Mouse (Mus musculus) midbrain, embryonic 10.5 days (tissue): ENCODE measurements at regions not wholly inside any gene's neighbourhood (a gene's known extent, or its start where the extent isn't known, plus 50 kb on each side); places are given as distances from the start of the nearest gene placed in this dataset.

Experiments
- DNase-seq: peaks from one replicate; pipeline ENCODE4 v3.0.0-alpha.2; 2017; ENCODE audit warnings: low spot score
- H3K27ac ChIP-seq: fragments of 300-500 bp; sonication (generic); replicated peaks from 2 replicates; pipeline ENCODE4 v1.5.1; 2016; ENCODE audit warnings: mild to moderate bottlenecking
- H3K27me3 ChIP-seq: fragments of 300-500 bp; sonication (generic); 2 replicates; pipeline ENCODE4 v1.6.1; 2016; ENCODE audit warnings: low read depth, mild to moderate bottlenecking; ENCODE audit not compliant: poor library complexity, severe bottlenecking
- H3K36me3 ChIP-seq: fragments of 300-500 bp; sonication (generic); 2 replicates; pipeline ENCODE4 v1.6.1; 2016; ENCODE audit warnings: mild to moderate bottlenecking, moderate library complexity
- H3K4me1 ChIP-seq: fragments of 300-500 bp; sonication (generic); 2 replicates; pipeline ENCODE4 v1.6.1; 2016
- H3K4me3 ChIP-seq: fragments of 300-500 bp; sonication (generic); 2 replicates; pipeline ENCODE4 v1.5.1; 2016; ENCODE audit warnings: mild to moderate bottlenecking, moderate library complexity
- H3K9me3 ChIP-seq: fragments of 300-500 bp; sonication (generic); replicated peaks from 2 replicates; pipeline ENCODE4 v1.6.1; 2016; ENCODE audit warnings: mild to moderate bottlenecking
- WGBS: fragments of 180-500 bp; shearing (Covaris S2); methylation state at CpG from one replicate; pipeline ENCODE4 v1.1.7; 2016; 5-methylcytosine and 5-hydroxymethylcytosine counted together

GRCm38 (mm10) chrX:169554359-169554758 lies 130.6 kb upstream of the Mid1 start:
- H3K36me3 ChIP-seq, result no peaks in the 10 kb centered on the region
- peaks cover 92% of the 10 kb centered on the region for H3K27me3 ChIP-seq
- no peak overlapping the region for H3K27ac ChIP-seq
- WGBS, result 77% methylated on average over 1 of the region's 1 CpGs
- DNase-seq, result no peak
- H3K4me1 ChIP-seq, result no peaks in the 10 kb centered on the region
- no peaks in the 10 kb centered on the region for H3K9me3 ChIP-seq
- H3K4me3 ChIP-seq, result no peak overlapping the region

- H3K27me3 ChIP-seq, result peaks cover 89% of the 10 kb centered on the region
- WGBS, result 48% methylated on average over 1 of the region's 1 CpGs
- no peak overlapping the region for H3K4me3 ChIP-seq
- DNase-seq, result no peak
- H3K27ac ChIP-seq, result no peak overlapping the region
- H3K4me1 ChIP-seq, result no peaks in the 10 kb centered on the region
- no peaks in the 10 kb centered on the region for H3K9me3 ChIP-seq
- H3K36me3 ChIP-seq, result no peaks in the 10 kb centered on the region
Observed at GRCm38 (mm10) chrX:169552851-169553250, 132.1 kb upstream of the Mid1 start.

- Histone ChIP-seq H3K27me3 (peaks cover 77% of the 10 kb centered on the region), H3K4me1 (no peaks in the 10 kb centered on the region), H3K9me3 (no peaks in the 10 kb centered on the region), H3K36me3 (no peaks in the 10 kb centered on the region), H3K27ac (no peak overlapping the region), H3K4me3 (no peak overlapping the region)
- WGBS, result 94% methylated on average over 3 of the region's 3 CpGs
- no peak for DNase-seq
Observed at GRCm38 (mm10) chrX:169544037-169544436, 141.0 kb upstream of the Mid1 start.

- Histone ChIP-seq H3K9me3 (no peaks in the 10 kb centered on the region), H3K36me3 (no peaks in the 10 kb centered on the region), H3K27ac (no peak overlapping the region), H3K27me3 (peaks cover 64% of the 10 kb centered on the region), H3K4me3 (no peak overlapping the region), H3K4me1 (no peaks in the 10 kb centered on the region)
- no peak for DNase-seq
Observed at GRCm38 (mm10) chrX:169508229-169508628, 176.8 kb upstream of the Mid1 start.

- peaks cover 44% of the 10 kb centered on the region for H3K27me3 ChIP-seq
Observed at GRCm38 (mm10) chrX:169493577-169493976, 173.4 kb upstream of the Hccs start.

GRCm38 (mm10) chrX:169473518-169473917 lies 153.3 kb upstream of the Hccs start:
- WGBS, result 87% methylated on average over 2 of the region's 2 CpGs
- DNase-seq, result no peak
- Histone ChIP-seq H3K4me1 (no peaks in the 10 kb centered on the region), H3K9me3 (no peaks in the 10 kb centered on the region), H3K36me3 (no peaks in the 10 kb centered on the region), H3K27me3 (peaks cover 93% of the 10 kb centered on the region), H3K27ac (no peak overlapping the region), H3K4me3 (no peak overlapping the region)

More at GRCm38 (mm10) chrX:169493577-169493976, 173.4 kb upstream of the Hccs start:
- H3K27ac ChIP-seq, result no peak overlapping the region
- H3K36me3 ChIP-seq, result no peaks in the 10 kb centered on the region
- WGBS, result 65% methylated on average over 1 of the region's 1 CpGs
- H3K9me3 ChIP-seq, result no peaks in the 10 kb centered on the region
- DNase-seq, result no peak
- no peak overlapping the region for H3K4me3 ChIP-seq
- no peaks in the 10 kb centered on the region for H3K4me1 ChIP-seq

GRCm38 (mm10) chrX:169470715-169471114 lies 150.5 kb upstream of the Hccs start:
- H3K27ac ChIP-seq, result no peak overlapping the region
- H3K27me3 ChIP-seq, result peaks cover 95% of the 10 kb centered on the region
- H3K9me3 ChIP-seq, result no peaks in the 10 kb centered on the region
- H3K4me3 ChIP-seq, result no peak overlapping the region
- no peaks in the 10 kb centered on the region for H3K36me3 ChIP-seq
- H3K4me1 ChIP-seq, result no peaks in the 10 kb centered on the region
- WGBS, result 68% methylated on average over 2 of the region's 2 CpGs
- no peak for DNase-seq

- Histone ChIP-seq H3K4me3 (no peak overlapping the region), H3K27ac (no peak overlapping the region), H3K36me3 (no peaks in the 10 kb centered on the region), H3K27me3 (peaks cover 74% of the 10 kb centered on the region), H3K9me3 (no peaks in the 10 kb centered on the region), H3K4me1 (no peaks in the 10 kb centered on the region)
- DNase-seq, result no peak
- WGBS, result 70% methylated on average over 3 of the region's 3 CpGs
Observed at GRCm38 (mm10) chrX:169450159-169450558, 130.0 kb upstream of the Hccs start.

GRCm38 (mm10) chrX:169439546-169439945 lies 119.4 kb upstream of the Hccs start:
- Histone ChIP-seq H3K4me1 (no peaks in the 10 kb centered on the region), H3K27ac (no peak overlapping the region), H3K36me3 (no peaks in the 10 kb centered on the region)

GRCm38 (mm10) chrX:169438626-169439025 lies 118.5 kb upstream of the Hccs start:
- Histone ChIP-seq H3K27me3 (peaks cover 54% of the 10 kb centered on the region), H3K4me3 (no peak overlapping the region), H3K27ac (no peak overlapping the region), H3K4me1 (no peaks in the 10 kb centered on the region), H3K9me3 (no peaks in the 10 kb centered on the region), H3K36me3 (no peaks in the 10 kb centered on the region)
- no peak for DNase-seq
- 78% methylated on average over 1 of the region's 1 CpGs for WGBS

More at GRCm38 (mm10) chrX:169439546-169439945, 119.4 kb upstream of the Hccs start:
- Histone ChIP-seq H3K9me3 (no peaks in the 10 kb centered on the region), H3K27me3 (peaks cover 57% of the 10 kb centered on the region), H3K4me3 (no peak overlapping the region)
- DNase-seq, result no peak

- H3K4me3 ChIP-seq, result no peak overlapping the region
- whole genome bisulfite sequencing, result 96% methylated on average over 1 of the region's 1 CpGs
- H3K9me3 ChIP-seq, result no peaks in the 10 kb centered on the region
- H3K4me1 ChIP-seq, result no peaks in the 10 kb centered on the region
- H3K36me3 ChIP-seq, result no peaks in the 10 kb centered on the region
- DNase-seq, result no peak
- no peak overlapping the region for H3K27ac ChIP-seq
- peaks cover 87% of the 10 kb centered on the region for H3K27me3 ChIP-seq
Observed at GRCm38 (mm10) chrX:169433903-169434302, 113.7 kb upstream of the Hccs start.

GRCm38 (mm10) chrX:169396825-169397224 lies 76.7 kb upstream of the Hccs start:
- WGBS, result 81% methylated on average over 2 of the region's 2 CpGs
- no peaks in the 10 kb centered on the region for H3K9me3 ChIP-seq
- H3K36me3 ChIP-seq, result no peaks in the 10 kb centered on the region
- H3K4me3 ChIP-seq, result no peak overlapping the region
- DNase-seq, result no peak
- H3K27me3 ChIP-seq, result peaks cover 55% of the 10 kb centered on the region
- no peaks in the 10 kb centered on the region for H3K4me1 ChIP-seq
- no peak overlapping the region for H3K27ac ChIP-seq

GRCm38 (mm10) chrX:169386640-169387039 lies 66.5 kb upstream of the Hccs start:
- Histone ChIP-seq H3K27ac (no peak overlapping the region), H3K27me3 (peaks cover 31% of the 10 kb centered on the region), H3K4me1 (no peaks in the 10 kb centered on the region), H3K4me3 (no peak overlapping the region), H3K36me3 (no peaks in the 10 kb centered on the region), H3K9me3 (no peaks in the 10 kb centered on the region)
- DNase-seq, result no peak
